Mouse (Mus musculus): ENCODE measurements around the gene Gm3468.
"Not testable (repeated sequence)": the region's sequence is repeated elsewhere in the genome, so short reads cannot be mapped to it uniquely, and the experiment has no call there.

The Gm3468 gene

GRCm38 (mm10) chr14:6108272-6108925, at the start of gene Gm3468:
Gm3468 (minus strand) TSS chr14:6108665.
- peak; percentile 7 to 8 for DNase-seq

- DNase-seq = not testable (repeated sequence)
Measured at GRCm38 (mm10) chr14:6125707-6126106, 17.2 kb upstream of the Gm3468 start, which contains the start of gene Gm3476. Gm3476 (minus strand) TSS chr14:6125807.

- not testable (repeated sequence) for DNase-seq
Measured at GRCm38 (mm10) chr14:6107500-6107899, 965 bp downstream of the Gm3468 start.

- not testable (repeated sequence) for DNase-seq
Measured at GRCm38 (mm10) chr14:6093842-6094241, 14.6 kb downstream of the Gm3468 start, which contains the start of gene Gm8206. Gm8206 (minus strand) TSS chr14:6093942.

- not testable (repeated sequence) for DNase-seq
Measured at GRCm38 (mm10) chr14:6058167-6058566, 50.3 kb downstream of the Gm3468 start, which contains the start of gene Gm6337. Gm6337 (minus strand) TSS chr14:6058267.

All from thymus, adult 18-20 months (tissue).